Mouse (Mus musculus): ENCODE measurements around the gene Spp2.

DNA sequence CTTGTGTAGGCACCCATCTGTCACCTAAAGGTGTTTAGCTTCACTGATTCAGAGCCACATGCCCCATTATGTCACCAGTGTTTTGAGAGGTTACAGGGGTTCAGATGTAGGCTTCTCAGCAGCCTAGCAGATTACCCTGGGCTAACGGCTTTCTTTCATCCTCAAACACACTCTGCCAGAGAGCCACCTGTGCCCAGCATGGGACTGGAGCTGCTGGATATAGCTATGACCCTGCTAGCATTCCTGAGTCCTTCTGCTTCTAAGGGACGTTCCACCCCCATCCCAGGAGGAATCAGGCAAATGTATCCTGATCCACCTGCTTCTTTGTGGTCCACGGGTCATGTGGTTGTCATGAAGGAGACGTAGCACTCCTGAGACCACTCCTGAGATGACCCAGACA, 15.1 kb upstream of the Spp2 start:
- TF ChIP-seq POLR2A (IDR thresholded peaks at IDR 0.05; ENCODE audit: extremely low read depth, insufficient read depth, low read length) (no peak), CTCF (IDR thresholded peaks at IDR 0.05; ENCODE audit: extremely low read depth, insufficient read depth, low read length) (no peak)
